10 mouse cellular contexts compared by ENCODE assay signal in genomic region chr11:12336145-12336544, GRCm38 (mm10).
DNase-seq lines count a peak whose midpoint lies in the region; ATAC-seq and TF ChIP-seq lines count a peak whose summit lies in the region.
"Had no signal": no experiment of that assay in that cellular context is flagged by ENCODE, and none has a peak within 500 bp of the region (broad histone marks: within the 10 kb centered on the region; RNA-seq: fewer than 3 reads in every experiment).

No protein-coding gene starts in this region.

- H3K4me2 ChIP-seq in liver, postnatal 0 days (ENCODE audit: low read depth, low read length), result no peak overlapping the region
- H3K4me2 ChIP-seq in heart, embryonic 11.5 days, result no peak overlapping the region; the same call in 1 of the 2 replicates
- H3K4me2 ChIP-seq in kidney, embryonic 16.5 days (replicated peaks; ENCODE audit: low read depth, low read length), result no peak overlapping the region
- H3K4me2 ChIP-seq: liver, embryonic 15.5 days had no signal

- H3K36me3 ChIP-seq in liver, postnatal 0 days (replicated peaks; ENCODE audit: insufficient read depth, low read length), result no peaks in the 10 kb centered on the region
- no peaks in the 10 kb centered on the region for H3K36me3 ChIP-seq in heart, embryonic 11.5 days (ENCODE audit: control insufficient read depth, insufficient read depth, low read length)
- no peaks in the 10 kb centered on the region for H3K36me3 ChIP-seq in kidney, embryonic 16.5 days (ENCODE audit: insufficient read depth, low read length)
- H3K36me3 ChIP-seq: liver, embryonic 15.5 days had no signal

- TF ChIP-seq EP300 in liver, postnatal 0 days (IDR thresholded peaks at IDR 0.05; ENCODE audit: low read depth), result peak; percentile 25; the same call in 1 of the 2 replicates

- TF ChIP-seq CTCF in liver, postnatal 0 days (IDR thresholded peaks at IDR 0.05; ENCODE audit: low read depth), result no peak

- ATAC-seq in liver, postnatal 0 days, result no peak
- ATAC-seq in heart, embryonic 11.5 days (replicated peaks; ENCODE audit: insufficient number of reproducible peaks, low FRiP score, low TSS enrichment), result peak; percentile 58; the same call in 1 of the 2 replicates
- peak; percentile 78; the same call in 1 of the 2 replicates for ATAC-seq in kidney, embryonic 16.5 days (ENCODE audit: low FRiP score, low TSS enrichment)

- no peak overlapping the region for H3K4me3 ChIP-seq in liver, postnatal 0 days (ENCODE audit: low read depth, low read length)
- no peak overlapping the region for H3K4me3 ChIP-seq in heart, embryonic 11.5 days (ENCODE audit: low read depth, low read length)
- no peak overlapping the region for H3K4me3 ChIP-seq in kidney, embryonic 16.5 days (ENCODE audit: low read length)
- H3K4me3 ChIP-seq: erythroblast, embryonic 14.5 days; liver, embryonic 15.5 days had no signal

- no peaks in the 10 kb centered on the region for H3K9me3 ChIP-seq in liver, postnatal 0 days (ENCODE audit: low read length)
- no peaks in the 10 kb centered on the region for H3K9me3 ChIP-seq in heart, embryonic 11.5 days (replicated peaks; ENCODE audit: control insufficient read depth, low read length)
- peaks cover 3% of the 10 kb centered on the region; the same call in 1 of the 2 replicates for H3K9me3 ChIP-seq in kidney, embryonic 16.5 days (ENCODE audit: low read length)
- H3K9me3 ChIP-seq: liver, embryonic 15.5 days had no signal

- DNase-seq in liver, postnatal 0 days, result no peak
- DNase-seq in liver, result no peak
- DNase-seq in skeletal muscle tissue, adult 2 months (ENCODE audit: low read depth, low spot score), result peak; percentile 34
- DNase-seq in retina, embryonic 14.5 days (ENCODE audit: low spot score), result no peak
- DNase-seq in layer of hippocampus, adult 8-10 months (ENCODE audit: low spot score in 2 of 2), result no peak
- no peak for DNase-seq in urinary bladder, postnatal 25 days (ENCODE audit: low spot score)

- H3K9ac ChIP-seq in liver, postnatal 0 days (replicated peaks), result no peak overlapping the region
- no peak overlapping the region for H3K9ac ChIP-seq in heart, embryonic 11.5 days (ENCODE audit: low read depth, low read length)
- H3K9ac ChIP-seq in kidney, embryonic 16.5 days (replicated peaks; ENCODE audit: low read length), result no peak overlapping the region
- H3K9ac ChIP-seq: liver, embryonic 15.5 days had no signal

- 36% methylated on average over 12 of the region's 12 CpGs for WGBS in liver, postnatal 0 days (ENCODE audit: insufficient replicate concordance)
- 53% methylated on average over 12 of the region's 12 CpGs for WGBS in heart, embryonic 11.5 days (ENCODE audit: insufficient replicate concordance)
- WGBS in kidney, embryonic 16.5 days, result 46% methylated on average over 12 of the region's 12 CpGs

- H3K27ac ChIP-seq in liver, postnatal 0 days (ENCODE audit: low read depth), result no peak overlapping the region
- 0 out of 2 replicates have a peak overlapping the region, but pooled peaks have one; percentile 35 for H3K27ac ChIP-seq in heart, embryonic 11.5 days (ENCODE audit: low read depth, low read length)
- peak overlapping the region; percentile 57 for H3K27ac ChIP-seq in kidney, embryonic 16.5 days (ENCODE audit: low read length)
- H3K27ac ChIP-seq: liver, embryonic 15.5 days had no signal

- H3K4me1 ChIP-seq in liver, postnatal 0 days (ENCODE audit: insufficient read depth), result no peaks in the 10 kb centered on the region
- H3K4me1 ChIP-seq in heart, embryonic 11.5 days (ENCODE audit: control insufficient read depth, insufficient read depth, low read length), result no peaks in the 10 kb centered on the region; the same call in 1 of the 2 replicates
- H3K4me1 ChIP-seq in kidney, embryonic 16.5 days (ENCODE audit: insufficient read depth, low read length), result peaks cover 7% of the 10 kb centered on the region
- H3K4me1 ChIP-seq: liver, embryonic 15.5 days had no signal

- H3K27me3 ChIP-seq in liver, postnatal 0 days (ENCODE audit: insufficient read depth, low read length), result no peaks in the 10 kb centered on the region
- H3K27me3 ChIP-seq in heart, embryonic 11.5 days (ENCODE audit: control insufficient read depth, insufficient read depth, low read length), result no peaks in the 10 kb centered on the region
- H3K27me3 ChIP-seq in kidney, embryonic 16.5 days (ENCODE audit: insufficient read depth, low read length), result no peaks in the 10 kb centered on the region
- H3K27me3 ChIP-seq: liver, embryonic 15.5 days had no signal
